Mouse (Mus musculus) lung, postnatal 14 days (tissue): Measurements from ENCODE around the gene Herc6.

Experiments used
- DNase-seq: peaks from one replicate; pipeline ENCODE4 v3.0.0; 2021

The Herc6 gene

GRCm38 (mm10) chr6:57581595-57581994 lies 795 bp downstream of the Herc6 start:
- DNase-seq, result no peak

GRCm38 (mm10) chr6:57582356-57582755 lies 1.6 kb downstream of the Herc6 start:
- no peak for DNase-seq

GRCm38 (mm10) chr6:57605546-57606307 lies 24.9 kb downstream of the Herc6 start:
- no peak for DNase-seq

GRCm38 (mm10) chr6:57607999-57608398 lies 27.2 kb downstream of the Herc6 start:
- DNase-seq, result no peak

- peak; percentile 25 for DNase-seq
Observed at GRCm38 (mm10) chr6:57609631-57610030, 28.8 kb downstream of the Herc6 start.

- DNase-seq, result no peak
Observed at GRCm38 (mm10) chr6:57615788-57616187, 35.0 kb downstream of the Herc6 start.

GRCm38 (mm10) chr6:57639531-57639930 lies 58.7 kb downstream of the Herc6 start:
- DNase-seq, result no peak

GRCm38 (mm10) chr6:57641789-57642188 lies 61.0 kb downstream of the Herc6 start:
- peak; percentile 57 for DNase-seq

- no peak for DNase-seq
Observed at GRCm38 (mm10) chr6:57647256-57647655, 66.5 kb downstream of the Herc6 start.

- DNase-seq, result no peak
Observed at GRCm38 (mm10) chr6:57661295-57661694, 80.5 kb downstream of the Herc6 start.

- DNase-seq, result no peak
Observed at GRCm38 (mm10) chr6:57684156-57684555, 103.4 kb downstream of the Herc6 start.

- DNase-seq, result peak; percentile 84
Observed at GRCm38 (mm10) chr6:57691467-57692261, 110.9 kb downstream of the Herc6 start, which contains the start of gene Pyurf. Gene Pyurf (minus strand): TSS chr6:57692078.

- no peak for DNase-seq
Observed at GRCm38 (mm10) chr6:57693116-57693515, 112.3 kb downstream of the Herc6 start.

GRCm38 (mm10) chr6:57701686-57702085 lies 120.9 kb downstream of the Herc6 start:
- DNase-seq, result no peak

GRCm38 (mm10) chr6:57702376-57702742 lies 121.6 kb downstream of the Herc6 start, which contains the start of gene Lancl2:
Gene Lancl2 (plus strand): TSS chr6:57702540.
- peak; percentile 30 for DNase-seq

GRCm38 (mm10) chr6:57702743-57703499 lies 122.1 kb downstream of the Herc6 start:
- DNase-seq, result peak; percentile 97

- DNase-seq, result no peak
Observed at GRCm38 (mm10) chr6:57703703-57704102, 122.9 kb downstream of the Herc6 start.

- no peak for DNase-seq
Observed at GRCm38 (mm10) chr6:57706721-57707120, 125.9 kb downstream of the Herc6 start.

GRCm38 (mm10) chr6:57711726-57712125 lies 130.9 kb downstream of the Herc6 start:
- DNase-seq, result no peak
